Mouse (Mus musculus): ENCODE measurements at regions not wholly inside any gene's neighbourhood (a gene's known extent, or its start where the extent isn't known, plus 50 kb on each side); places are given as distances from the start of the nearest gene placed in this dataset.

- H3K27me3 ChIP-seq (ENCODE audit: control insufficient read depth, insufficient read depth, low read length), result no peaks in the 10 kb centered on the region
- H3K4me3 ChIP-seq (replicated peaks; ENCODE audit: low read length), result no peak overlapping the region
- no peak for DNase-seq (ENCODE audit: low spot score)
- 57% methylated on average over 6 of the region's 6 CpGs for WGBS
- ATAC-seq (ENCODE audit: low FRiP score, low read depth), result no peak
- TF ChIP-seq POLR2A (IDR thresholded peaks at IDR 0.05; ENCODE audit: borderline replicate concordance, extremely low read depth, insufficient read depth, insufficient read length), result no peak
- no peaks in the 10 kb centered on the region for H3K9me3 ChIP-seq (ENCODE audit: control insufficient read depth, low read length)
- H3K4me2 ChIP-seq (replicated peaks; ENCODE audit: low read depth, low read length, severe bottlenecking), result no peak overlapping the region
- H3K9ac ChIP-seq (ENCODE audit: low read depth, low read length, severe bottlenecking), result no peak overlapping the region
- H3K36me3 ChIP-seq (ENCODE audit: control insufficient read depth, insufficient read depth, low read length), result no peaks in the 10 kb centered on the region
- H3K4me1 ChIP-seq (ENCODE audit: control insufficient read depth, insufficient read depth, low read length), result no peaks in the 10 kb centered on the region
- H3K27ac ChIP-seq (replicated peaks; ENCODE audit: low read depth, low read length), result no peak overlapping the region
Measured at GRCm38 (mm10) chr14:106052585-106053551, 53.1 kb upstream of the Trim52 start.

Data from limb, embryonic 14.5 days (tissue).